Mouse (Mus musculus) hindbrain, embryonic 14.5 days (tissue): ENCODE data around the gene Scnn1a. TPM values are rescaled to one million over a fixed set of nuclear protein-coding genes. Genes with fewer than 3 reads are reported as not detected.
"Not testable (repeated sequence)": the region's sequence is repeated elsewhere in the genome, so short reads cannot be mapped to it uniquely, and the experiment has no call there.

Experiments
- ATAC-seq: fragments of 200-750 bp; cut with Nextera tagmentation; 2 replicates; pipeline ENCODE4 v1.8.0; 2017; ENCODE audit warnings: moderate number of reproducible peaks, mild to moderate bottlenecking, moderate TSS enrichment, moderate library complexity; ENCODE audit not compliant: low FRiP score
- DNase-seq: peaks from one replicate; pipeline ENCODE4 v3.0.0-alpha.2; 2015; ENCODE audit warnings: low spot score
- H3K27ac ChIP-seq: fragments of 300-500 bp; sonication (generic); 2 replicates; pipeline ENCODE4 v1.5.1; 2014; ENCODE audit warnings: mild to moderate bottlenecking, moderate library complexity
- H3K27me3 ChIP-seq: fragments of 300-500 bp; sonication (generic); 2 replicates; pipeline ENCODE4 v1.6.1; 2014; ENCODE audit warnings: mild to moderate bottlenecking, low read length, mixed read lengths; ENCODE audit not compliant: control insufficient read depth, insufficient read depth
- H3K36me3 ChIP-seq: fragments of 300-500 bp; sonication (generic); replicated peaks from 2 replicates; pipeline ENCODE4 v1.6.1; 2014; ENCODE audit not compliant: control insufficient read depth, insufficient read depth
- H3K4me1 ChIP-seq: fragments of 300-500 bp; sonication (generic); replicated peaks from 2 replicates; pipeline ENCODE4 v1.6.1; 2014; ENCODE audit warnings: antibody characterized with exemption, low read length, mixed read lengths; ENCODE audit not compliant: control insufficient read depth, insufficient read depth
- H3K4me2 ChIP-seq: fragments of 300-500 bp; sonication (generic); replicated peaks from 2 replicates; pipeline ENCODE4 v1.6.1; 2014; ENCODE audit warnings: mild to moderate bottlenecking, moderate library complexity
- H3K4me3 ChIP-seq: fragments of 300-500 bp; sonication (generic); replicated peaks from 2 replicates; pipeline ENCODE4 v1.5.1; 2014; ENCODE audit warnings: mild to moderate bottlenecking, low read length
- H3K9ac ChIP-seq: fragments of 300-500 bp; sonication (generic); 2 replicates; pipeline ENCODE4 v1.6.1; 2014
- H3K9me3 ChIP-seq: fragments of 300-500 bp; sonication (generic); 2 replicates; pipeline ENCODE4 v1.6.1; 2016; ENCODE audit warnings: low read length; ENCODE audit not compliant: control insufficient read depth
- WGBS: fragments of 180-500 bp; shearing (Covaris S2); extraction: QIAGEN DNeasy Blood & Tissue Kit; methylation state at CpG from one replicate; pipeline ENCODE4 v1.1.7; 2014; 5-methylcytosine and 5-hydroxymethylcytosine counted together
- polyA plus RNA-seq: library from polyadenylated mRNA; unstranded; fragments of >200 nt; fragmentation: Nextera tagmentation; extraction: Ambion mirVana; gene quantifications from 2 replicates; pipeline ENCODE4 v1.2.1, GENCODE M21; 2014

Scnn1a gene
- polyA plus RNA-seq, 1 experiment from 2014 or later, result 0.50 TPM

DNA sequence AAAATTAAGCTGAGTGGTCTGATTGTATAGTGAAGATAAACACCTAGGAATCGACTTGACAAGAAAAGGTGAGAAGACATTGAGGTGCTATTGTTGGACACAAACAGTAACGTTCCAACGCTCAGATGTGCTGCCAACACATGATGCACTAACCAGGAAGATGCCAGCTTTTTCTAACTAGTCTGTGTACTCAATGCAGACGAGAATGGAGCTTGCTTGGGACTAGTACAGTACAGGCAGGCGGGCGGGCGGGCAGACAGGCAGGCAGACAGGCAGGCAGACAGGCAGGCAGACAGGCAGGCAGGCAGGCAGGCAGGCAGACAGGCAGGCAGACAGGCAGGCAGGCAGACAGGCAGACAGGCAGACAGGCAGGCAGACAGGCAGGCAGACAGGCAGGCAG, 16.1 kb upstream of the Scnn1a start:
- ATAC-seq, H3K36me3 ChIP-seq, H3K4me2 ChIP-seq, H3K9me3 ChIP-seq, H3K27ac ChIP-seq, DNase-seq, H3K4me3 ChIP-seq, H3K4me1 ChIP-seq, H3K9ac ChIP-seq, H3K27me3 ChIP-seq: not testable (repeated sequence)
- 93% methylated on average over 7 of the region's 7 CpGs for WGBS

- 92% methylated on average over 6 of the region's 6 CpGs for WGBS
- Histone ChIP-seq H3K4me1 (no peaks in the 10 kb centered on the region), H3K36me3 (no peaks in the 10 kb centered on the region), H3K9ac (no peak overlapping the region), H3K27ac (no peak overlapping the region), H3K27me3 (no peaks in the 10 kb centered on the region), H3K4me2 (no peak overlapping the region), H3K9me3 (no peaks in the 10 kb centered on the region), H3K4me3 (no peak overlapping the region)
- no peak for DNase-seq
- no peak for ATAC-seq
Observed at GRCm38 (mm10) chr6:125305465-125305864, 15.0 kb upstream of the Scnn1a start.

- no peaks in the 10 kb centered on the region for H3K4me1 ChIP-seq
- DNase-seq, result no peak
- H3K9ac ChIP-seq, result no peak overlapping the region
- no peak overlapping the region for H3K4me3 ChIP-seq
- H3K36me3 ChIP-seq, result no peaks in the 10 kb centered on the region
- H3K27ac ChIP-seq, result no peak overlapping the region
- H3K4me2 ChIP-seq, result no peak overlapping the region
- no peaks in the 10 kb centered on the region for H3K9me3 ChIP-seq
- ATAC-seq, result no peak
- H3K27me3 ChIP-seq, result no peaks in the 10 kb centered on the region
- WGBS, result 83% methylated on average over 5 of the region's 5 CpGs
Observed at GRCm38 (mm10) chr6:125307091-125307490, 13.4 kb upstream of the Scnn1a start.

GRCm38 (mm10) chr6:125308921-125309320, 11.5 kb upstream of the Scnn1a start:
- no peak for ATAC-seq

GRCm38 (mm10) chr6:125309406-125309805, 11.1 kb upstream of the Scnn1a start:
- DNase-seq (no peak), ATAC-seq (no peak)
- no peak overlapping the region for H3K9ac ChIP-seq
- H3K27ac ChIP-seq, result no peak overlapping the region
- H3K9me3 ChIP-seq, result no peaks in the 10 kb centered on the region
- 37% methylated on average over 5 of the region's 5 CpGs for WGBS
- H3K4me2 ChIP-seq, result no peak overlapping the region
- H3K4me1 ChIP-seq, result peaks cover 12% of the 10 kb centered on the region
- no peaks in the 10 kb centered on the region for H3K36me3 ChIP-seq
- H3K27me3 ChIP-seq, result no peaks in the 10 kb centered on the region
- H3K4me3 ChIP-seq, result no peak overlapping the region

More at GRCm38 (mm10) chr6:125308921-125309320, 11.5 kb upstream of the Scnn1a start:
- WGBS, result 9% methylated on average over 13 of the region's 13 CpGs
- Histone ChIP-seq H3K4me2 (no peak overlapping the region), H3K4me1 (peaks cover 7% of the 10 kb centered on the region), H3K9me3 (no peaks in the 10 kb centered on the region), H3K27me3 (no peaks in the 10 kb centered on the region), H3K9ac (no peak overlapping the region), H3K27ac (no peak overlapping the region), H3K36me3 (no peaks in the 10 kb centered on the region), H3K4me3 (no peak overlapping the region)
- no peak for DNase-seq

DNA sequence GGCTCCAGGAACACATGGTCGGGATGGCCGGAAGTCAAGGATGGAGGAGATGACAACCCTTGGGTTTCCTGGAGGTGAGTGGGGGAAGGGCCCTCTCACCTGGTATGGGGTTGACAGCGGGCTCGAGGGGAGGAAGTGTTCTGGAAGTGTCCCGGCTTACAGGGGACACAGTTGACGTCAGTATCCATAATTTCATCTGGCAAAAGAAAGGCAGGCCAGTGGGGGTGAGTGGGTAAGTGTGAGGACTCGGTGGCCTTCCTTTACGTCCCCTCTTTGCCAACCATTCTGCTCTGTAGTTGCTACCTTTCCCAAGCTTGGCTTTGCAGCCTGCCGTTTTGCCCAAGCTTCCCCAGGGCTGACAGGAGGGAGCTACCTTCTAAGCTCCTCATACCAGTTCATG, 8.3 kb upstream of the Scnn1a start:
- peaks cover 12% of the 10 kb centered on the region for H3K4me1 ChIP-seq
- ATAC-seq (no peak), DNase-seq (no peak)
- peak overlapping the region; percentile 62 for H3K4me2 ChIP-seq
- H3K4me3 ChIP-seq, result no peak overlapping the region
- no peaks in the 10 kb centered on the region for H3K27me3 ChIP-seq
- H3K36me3 ChIP-seq, result no peaks in the 10 kb centered on the region
- H3K9me3 ChIP-seq, result no peaks in the 10 kb centered on the region
- H3K27ac ChIP-seq, result no peak overlapping the region
- WGBS, result 88% methylated on average over 9 of the region's 9 CpGs
- H3K9ac ChIP-seq, result no peak overlapping the region

DNA sequence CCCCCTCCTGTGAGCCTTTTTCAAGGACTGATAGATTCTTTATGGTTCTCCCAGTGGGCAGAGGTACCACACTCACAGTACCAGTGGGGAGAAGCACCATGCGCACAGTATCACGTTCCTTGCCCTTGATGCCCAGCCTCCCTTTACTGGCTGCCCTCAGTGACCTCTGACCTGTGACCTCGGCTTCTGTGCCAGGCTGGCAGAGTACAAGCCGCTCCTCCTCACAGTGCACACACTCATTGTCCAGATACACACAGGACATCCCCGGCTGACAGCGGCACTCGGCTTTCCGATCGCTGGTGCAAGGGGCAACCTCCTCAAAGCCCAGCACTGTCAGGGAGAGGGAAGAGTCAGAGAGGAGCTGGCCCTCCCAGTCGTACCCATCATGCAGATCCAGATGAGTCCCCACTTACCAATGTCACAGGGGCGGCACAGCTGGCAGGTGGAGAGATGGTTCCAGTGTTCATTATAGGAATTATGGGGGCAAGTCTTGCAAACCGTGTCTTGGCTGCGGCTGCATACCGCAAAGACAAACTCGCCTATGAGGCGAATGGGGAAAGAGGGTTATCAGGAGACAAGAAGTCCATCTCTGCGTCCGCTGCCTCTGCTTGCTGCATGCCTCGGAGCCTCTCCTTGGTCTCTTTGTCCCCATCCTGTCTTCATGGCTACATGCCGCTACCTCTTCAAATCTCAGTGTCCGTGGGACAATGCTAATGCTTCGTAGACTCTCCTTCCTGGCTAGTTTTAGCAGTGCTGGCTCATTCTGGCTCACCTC, 7.7 kb upstream of the Scnn1a start:
- DNase-seq (no peak), ATAC-seq (no peak)
- H3K36me3 ChIP-seq, result no peaks in the 10 kb centered on the region
- H3K27ac ChIP-seq, result no peak overlapping the region
- H3K4me2 ChIP-seq, result peak overlapping the region; percentile 62
- peak overlapping the region; percentile 67 for H3K9ac ChIP-seq
- peak overlapping the region; percentile 33 for H3K4me3 ChIP-seq
- 61% methylated on average over 22 of the region's 22 CpGs for WGBS
- H3K4me1 ChIP-seq, result peaks cover 12% of the 10 kb centered on the region
- H3K27me3 ChIP-seq, result no peaks in the 10 kb centered on the region
- H3K9me3 ChIP-seq, result no peaks in the 10 kb centered on the region

DNA sequence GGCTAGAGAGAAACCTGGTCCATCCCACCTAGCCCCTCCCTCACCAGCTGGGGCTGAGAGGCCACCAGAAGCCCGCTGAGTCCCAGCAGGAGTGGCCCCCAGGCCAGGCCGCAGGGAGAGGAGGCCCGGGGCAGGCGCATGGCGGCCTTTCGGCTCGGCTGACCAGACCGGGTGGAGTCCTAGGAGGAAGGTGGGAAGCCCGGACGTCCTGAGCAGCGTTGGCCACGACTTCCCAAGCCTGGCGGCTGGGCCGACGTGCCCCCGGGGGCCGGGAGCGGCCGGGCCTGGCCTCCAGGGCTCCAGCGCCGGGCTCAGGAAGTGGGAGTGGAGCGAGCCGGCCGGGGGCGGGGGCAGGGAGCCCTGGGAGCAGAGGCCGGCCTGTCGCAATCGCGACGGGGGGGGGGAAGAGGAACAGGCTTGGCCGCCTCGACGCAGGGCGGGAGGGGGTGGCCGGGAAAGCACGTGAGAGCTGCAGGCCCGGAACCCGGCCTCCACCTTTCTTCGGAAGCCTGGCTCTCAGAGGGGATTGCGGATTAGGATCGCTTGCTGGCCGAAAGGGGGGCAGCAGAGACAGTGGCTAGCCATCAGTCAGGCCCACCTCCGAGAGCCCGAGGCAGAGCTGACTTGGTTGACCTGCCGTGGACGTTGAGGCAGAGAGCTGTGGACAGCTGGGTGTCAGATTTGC, 6.8 kb upstream of the Scnn1a start, which contains the start of gene Ltbr:
Gene Ltbr, minus strand, starts transcription at position 340 of the 685 bp plus-strand sequence.
- WGBS, result 2% methylated on average over 41 of the region's 46 CpGs
- ATAC-seq, result peak; percentile 71
- DNase-seq, result peak; percentile 39
- H3K36me3 ChIP-seq, result no peaks in the 10 kb centered on the region
- H3K27ac ChIP-seq, result no peak within 1 kb of the TSS
- peak within 1 kb of the TSS; percentile 62 for H3K4me2 ChIP-seq
- H3K9ac ChIP-seq, result peak within 1 kb of the TSS; percentile 67
- H3K9me3 ChIP-seq, result no peaks in the 10 kb centered on the region
- peaks cover 12% of the 10 kb centered on the region for H3K4me1 ChIP-seq
- H3K4me3 ChIP-seq, result peak within 1 kb of the TSS; percentile 33
- H3K27me3 ChIP-seq, result no peaks in the 10 kb centered on the region

DNA sequence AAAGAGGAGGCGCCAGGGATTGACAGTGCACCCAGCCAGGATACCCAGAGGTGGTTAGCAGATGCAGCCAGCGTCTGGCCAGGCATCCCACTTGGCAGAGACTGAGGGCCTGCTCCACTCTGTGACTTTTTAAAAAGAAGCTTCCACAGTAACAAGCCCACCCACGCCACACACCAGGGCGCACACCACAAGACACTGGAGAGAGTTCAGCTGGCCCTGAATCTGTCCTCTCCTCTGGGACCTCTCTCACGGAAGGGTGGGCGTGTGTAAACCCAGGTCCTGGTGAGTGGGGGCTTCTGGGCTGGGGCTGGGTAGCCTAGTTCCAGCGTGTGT, 6.3 kb upstream of the Scnn1a start:
- Histone ChIP-seq H3K9me3 (no peaks in the 10 kb centered on the region), H3K4me2 (peak overlapping the region; percentile 62), H3K9ac (peak overlapping the region; percentile 67), H3K4me3 (peak overlapping the region; percentile 33), H3K36me3 (no peaks in the 10 kb centered on the region), H3K27ac (no peak overlapping the region), H3K27me3 (no peaks in the 10 kb centered on the region), H3K4me1 (peaks cover 12% of the 10 kb centered on the region)
- DNase-seq (no peak), ATAC-seq (peak; percentile 21; the same call in 1 of the 2 replicates)
- WGBS, result 52% methylated on average over 7 of the region's 7 CpGs
